Mouse (Mus musculus) lung, adult 2 months (tissue): ENCODE data around the gene Sh2b1. TPM values are rescaled to one million over a fixed set of nuclear protein-coding genes. Genes with fewer than 3 reads are reported as not detected.

ENCODE experiments used
- DNase-seq: peaks from one replicate; pipeline ENCODE4 v3.0.0; 2022
- H3K4me1 ChIP-seq: fragments of 200-500 bp; 2 replicates; pipeline ENCODE4 v1.6.1; 2011; ENCODE audit warnings: low read length; ENCODE audit not compliant: control insufficient read depth, insufficient read depth
- H3K4me3 ChIP-seq: fragments of 200-500 bp; replicated peaks from 2 replicates; pipeline ENCODE3; 2011; ENCODE audit warnings: low read depth, mild to moderate bottlenecking, control low read depth, low read length; ENCODE audit errors: extremely low read depth
- CTCF ChIP-seq: fragments of 200-500 bp; IDR thresholded peaks from 2 replicates; pipeline ENCODE4 v1.5.1; 2011; ENCODE audit warnings: mild to moderate bottlenecking, low read length, control low read depth; ENCODE audit not compliant: insufficient read depth
- POLR2A ChIP-seq: fragments of 200-500 bp; IDR thresholded peaks from 2 replicates; pipeline ENCODE4 v1.6.1; 2011; ENCODE audit warnings: low read depth, mild to moderate bottlenecking, control low read depth, low read length, borderline replicate concordance; ENCODE audit errors: extremely low read depth
- WGBS: fragments of 180-500 bp; shearing (Covaris S2); methylation state at CpG from one replicate; pipeline ENCODE4 v1.1.7; 2018; 5-methylcytosine and 5-hydroxymethylcytosine counted together
- polyA plus RNA-seq: library from polyadenylated mRNA; depleted of rRNA; stranded (reverse); fragments of >200 nt; gene quantifications from 2 replicates; pipeline ENCODE4 v1.2.3, GENCODE M21; 2012; rRNA removed

Sh2b1 gene
- polyA plus RNA-seq: 58.1 and 62.4 TPM in 2 replicates

- Histone ChIP-seq H3K4me3 (peak within 1 kb of the TSS; percentile 85), H3K4me1 (peaks cover 6% of the 10 kb centered on the region)
- under 1% methylated on average over 53 of the region's 53 CpGs for WGBS
- peak; percentile 84 for DNase-seq
- TF ChIP-seq POLR2A: peak; percentile 86
- TF ChIP-seq CTCF: peak; percentile 35; the same call in 1 of the 2 replicates
Observed at GRCm38 (mm10) chr7:126474993-126475581, at the start of gene Sh2b1. Gene Sh2b1, minus strand, starts transcription at chr7:126475424.

DNA sequence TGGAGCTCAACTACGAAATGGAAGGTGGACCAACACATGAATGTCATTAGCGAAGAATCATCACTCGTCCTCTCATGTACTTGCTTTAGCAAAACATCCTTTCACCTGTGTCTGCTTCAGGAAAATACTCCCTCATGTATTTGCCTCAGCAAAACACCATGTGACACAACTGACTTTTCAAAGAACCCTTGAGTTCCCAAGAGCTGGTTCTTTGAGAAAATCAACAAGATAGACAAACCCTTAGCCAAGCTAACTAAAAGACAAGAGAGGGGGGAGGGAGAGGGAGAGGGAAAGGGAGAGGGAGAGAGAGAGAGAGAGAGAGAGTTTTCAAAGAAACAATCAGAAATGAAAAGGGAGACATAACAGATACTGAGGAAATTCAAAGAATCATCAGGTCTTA, 48.1 kb upstream of the Sh2b1 start:
- Histone ChIP-seq H3K4me3 (no peak overlapping the region), H3K4me1 (no peaks in the 10 kb centered on the region)
- no peak for TF ChIP-seq POLR2A
- no peak for TF ChIP-seq CTCF
- no peak for DNase-seq
- WGBS: 65% methylated on average over 3 of the region's 3 CpGs

- WGBS: 48% methylated on average over 2 of the region's 2 CpGs
- no peak for TF ChIP-seq CTCF
- TF ChIP-seq POLR2A: no peak
- Histone ChIP-seq H3K4me1 (no peaks in the 10 kb centered on the region), H3K4me3 (no peak overlapping the region)
- DNase-seq: no peak
Observed at GRCm38 (mm10) chr7:126519513-126519912, 44.3 kb upstream of the Sh2b1 start.

- WGBS: 71% methylated on average over 5 of the region's 5 CpGs
- no peak overlapping the region for H3K4me3 ChIP-seq
- TF ChIP-seq CTCF (no peak), POLR2A (no peak)
- H3K4me1 ChIP-seq: no peaks in the 10 kb centered on the region
- no peak for DNase-seq
Observed at GRCm38 (mm10) chr7:126518261-126518941, 43.2 kb upstream of the Sh2b1 start.

DNA sequence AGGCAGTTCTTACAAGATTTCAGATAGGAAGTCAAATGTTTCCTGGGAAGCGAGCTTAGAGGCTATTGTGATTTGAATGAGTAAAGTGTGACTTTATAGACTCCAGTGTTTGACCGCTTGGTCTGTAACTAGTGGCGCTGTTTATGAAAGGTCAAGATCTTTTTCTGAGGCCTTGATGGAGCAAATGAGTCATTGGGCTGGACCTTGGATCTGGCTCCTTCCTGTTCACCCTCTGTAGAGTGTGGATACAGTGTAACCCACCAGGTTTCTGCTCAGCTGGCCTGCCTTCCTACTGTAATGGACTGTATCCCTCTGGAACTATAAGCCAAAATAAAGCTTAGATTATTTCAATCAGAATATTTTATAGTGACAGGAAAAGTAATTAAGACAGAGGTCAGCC, 36.1 kb upstream of the Sh2b1 start:
- no peak for TF ChIP-seq CTCF
- no peak for TF ChIP-seq POLR2A
- 50% methylated on average over 3 of the region's 3 CpGs for WGBS

GRCm38 (mm10) chr7:126507126-126507778, 32.0 kb upstream of the Sh2b1 start:
- Histone ChIP-seq H3K4me3 (no peak overlapping the region), H3K4me1 (no peaks in the 10 kb centered on the region)
- no peak for TF ChIP-seq POLR2A
- DNase-seq: no peak
- 74% methylated on average over 8 of the region's 8 CpGs for WGBS

More for the DNA sequence above, 36.1 kb upstream of the Sh2b1 start:
- no peaks in the 10 kb centered on the region for H3K4me1 ChIP-seq
- no peak for DNase-seq
- no peak overlapping the region for H3K4me3 ChIP-seq

DNA sequence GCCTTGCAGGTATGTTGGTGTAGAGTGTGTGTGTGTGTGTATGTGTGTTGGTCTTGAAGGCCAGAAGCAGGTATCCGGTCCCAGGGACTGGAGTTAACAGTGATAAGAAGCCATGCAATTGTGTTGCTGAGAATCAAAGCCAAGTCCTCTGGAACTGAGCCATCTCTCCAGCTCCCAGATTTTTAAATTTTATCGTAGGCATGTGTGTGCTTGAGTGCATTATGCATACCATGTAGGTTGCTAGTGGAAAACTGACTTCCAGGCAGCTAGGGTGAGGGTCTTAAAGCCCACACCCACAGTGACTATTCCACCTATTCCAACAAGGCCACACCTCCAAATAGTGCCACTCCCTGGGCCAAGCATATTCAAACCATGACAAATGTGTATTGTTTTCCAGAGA, 29.7 kb upstream of the Sh2b1 start:
- no peak overlapping the region for H3K4me3 ChIP-seq
- DNase-seq: no peak
- WGBS: 53% methylated on average over 2 of the region's 2 CpGs
- 0 out of 2 replicates have a peak, but pooled peaks cover 5% of the 10 kb centered on the region for H3K4me1 ChIP-seq
- TF ChIP-seq CTCF (no peak), POLR2A (no peak)

DNA sequence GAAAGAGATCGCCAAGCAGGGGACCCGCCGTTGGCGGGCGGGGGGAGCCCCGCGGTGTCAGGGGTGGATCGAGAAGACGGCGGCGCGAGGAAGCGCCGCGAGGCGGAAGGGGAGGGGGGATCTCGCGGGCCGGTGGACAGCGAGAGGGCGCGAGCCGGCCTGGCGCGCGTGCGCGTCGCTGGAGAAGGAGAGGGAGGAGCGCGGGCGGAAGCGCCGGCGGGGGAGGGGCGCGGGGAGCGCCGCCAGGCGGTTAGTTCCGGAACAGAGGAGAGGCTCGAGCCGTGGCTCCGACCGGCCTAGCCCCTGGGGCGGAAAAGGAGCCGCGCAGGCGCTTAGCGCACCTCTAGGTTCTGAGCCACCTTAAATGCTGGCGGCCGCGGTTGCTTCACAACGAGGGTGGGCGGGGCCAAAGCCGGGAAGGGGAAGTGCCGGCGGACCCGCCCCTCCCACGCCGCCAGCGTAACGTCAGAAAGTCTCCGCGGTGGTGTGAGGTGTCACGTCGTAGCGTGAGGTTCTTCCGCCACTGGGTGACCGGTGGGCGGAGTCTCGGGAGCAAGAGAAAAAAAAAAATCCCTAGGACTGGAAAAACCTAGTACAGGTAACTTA, 28.2 kb upstream of the Sh2b1 start, which contains the start of gene Atxn2l:
TSS of gene Atxn2l (minus strand) at position 165 of the 606 bp plus-strand sequence.
- peak within 1 kb of the TSS; percentile 90 for H3K4me3 ChIP-seq
- H3K4me1 ChIP-seq: 0 out of 2 replicates have a peak, but pooled peaks cover 5% of the 10 kb centered on the region
- peak; percentile 28; the same call in 1 of the 2 replicates for TF ChIP-seq CTCF
- TF ChIP-seq POLR2A: peak; percentile 55; the same call in 1 of the 2 replicates
- DNase-seq: peak; percentile 98
- 1% methylated on average over 71 of the region's 72 CpGs for WGBS

DNA sequence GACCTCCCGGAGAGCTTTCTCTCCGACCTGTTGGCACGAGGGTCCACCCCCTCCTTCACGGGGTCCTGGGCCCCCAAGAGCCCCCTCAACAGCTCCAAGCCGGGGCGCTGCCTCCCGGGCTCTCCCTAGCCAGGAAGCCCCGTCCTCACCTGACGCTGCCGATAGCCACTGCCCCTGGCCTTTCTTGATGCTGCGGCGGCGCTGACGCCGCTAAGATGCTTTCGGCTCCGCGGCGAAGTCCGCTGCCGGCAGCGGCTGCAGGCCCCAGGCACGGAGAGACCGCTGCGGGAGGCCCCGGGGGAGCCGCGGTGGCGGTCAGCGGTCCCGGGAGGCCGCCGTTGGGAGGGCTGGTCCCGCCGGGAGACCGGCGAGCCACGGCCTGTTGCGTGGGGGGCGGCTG, 27.5 kb upstream of the Sh2b1 start:
- TF ChIP-seq CTCF (no peak), POLR2A (no peak)
- Histone ChIP-seq H3K4me3 (peak overlapping the region; percentile 90), H3K4me1 (0 out of 2 replicates have a peak, but pooled peaks cover 5% of the 10 kb centered on the region)
- no peak for DNase-seq
- WGBS: under 1% methylated on average over 40 of the region's 40 CpGs
